Mouse (Mus musculus): ENCODE measurements around the gene Hcrt. TPM values are rescaled to one million over a fixed set of nuclear protein-coding genes. Genes with fewer than 3 reads are reported as not detected.
A peak's percentile ranks its signal among the peaks of the same experiment; 100 is the strongest.

Gene Hcrt
- polyA plus RNA-seq, 1 experiment from 2014 or later, result not detected

DNA sequence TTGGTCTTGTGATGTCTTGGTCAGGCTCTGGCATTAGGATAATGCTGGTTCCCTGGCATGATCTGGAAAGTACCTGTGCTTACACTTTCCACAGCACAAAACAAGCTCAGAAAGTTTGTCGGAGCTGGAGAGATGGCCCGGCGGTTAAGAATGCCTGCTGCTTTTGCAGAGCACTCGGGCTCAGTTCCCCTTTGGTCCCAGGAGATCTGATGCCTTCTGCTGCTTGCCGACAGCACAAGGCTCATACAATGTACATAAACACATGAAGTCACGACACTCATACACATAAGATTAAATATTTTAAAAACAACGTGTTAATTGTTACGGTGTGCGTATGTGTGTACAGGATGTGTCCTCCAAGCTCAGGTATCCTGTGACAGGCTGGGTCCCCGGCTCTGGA is 13.2 kb upstream of the Hcrt start:
- no peak overlapping the region for H3K4me3 ChIP-seq (ENCODE audit: low read length)
- no peaks in the 10 kb centered on the region for H3K4me1 ChIP-seq (ENCODE audit: control insufficient read depth, insufficient read depth, low read length)
- no peak overlapping the region for H3K9ac ChIP-seq (ENCODE audit: low read depth, low read length)
- no peak overlapping the region for H3K27ac ChIP-seq (ENCODE audit: low read length)
- 83% methylated on average over 10 of the region's 10 CpGs for WGBS
- H3K27me3 ChIP-seq (replicated peaks; ENCODE audit: control insufficient read depth, insufficient read depth, low read length), result no peaks in the 10 kb centered on the region
- H3K9me3 ChIP-seq (ENCODE audit: control insufficient read depth, low read length), result no peaks in the 10 kb centered on the region
- H3K36me3 ChIP-seq (ENCODE audit: control insufficient read depth, insufficient read depth, low read length), result no peaks in the 10 kb centered on the region
- ATAC-seq, result no peak
- H3K4me2 ChIP-seq (ENCODE audit: low read depth, low read length), result no peak overlapping the region

DNA sequence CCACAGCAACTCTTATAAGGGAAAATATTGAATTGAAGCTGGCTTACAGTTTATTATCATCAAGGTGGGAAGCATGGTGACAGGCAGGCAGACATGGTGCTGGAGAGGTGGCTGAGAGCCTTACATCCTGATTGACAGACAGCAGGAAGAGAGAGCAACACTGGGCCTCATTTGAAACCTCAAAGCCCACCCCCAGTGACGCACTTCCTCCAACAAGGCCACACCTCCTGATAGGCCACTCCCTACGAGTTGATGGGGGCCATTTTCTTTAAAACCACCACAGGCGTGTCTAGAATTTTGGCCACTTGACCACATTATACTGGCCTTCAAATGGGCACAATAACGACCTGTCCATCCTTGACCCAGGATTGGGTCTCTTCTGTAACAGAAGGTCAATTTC is 11.5 kb upstream of the Hcrt start:
- no peak overlapping the region for H3K27ac ChIP-seq (ENCODE audit: low read length)
- no peaks in the 10 kb centered on the region for H3K36me3 ChIP-seq (ENCODE audit: control insufficient read depth, insufficient read depth, low read length)
- no peak overlapping the region for H3K4me3 ChIP-seq (ENCODE audit: low read length)
- no peak overlapping the region for H3K9ac ChIP-seq (ENCODE audit: low read depth, low read length)
- peaks cover 5% of the 10 kb centered on the region for H3K4me1 ChIP-seq (ENCODE audit: control insufficient read depth, insufficient read depth, low read length)
- no peak overlapping the region for H3K4me2 ChIP-seq (ENCODE audit: low read depth, low read length)
- WGBS, result 73% methylated on average over 4 of the region's 4 CpGs
- H3K27me3 ChIP-seq (replicated peaks; ENCODE audit: control insufficient read depth, insufficient read depth, low read length), result no peaks in the 10 kb centered on the region
- no peaks in the 10 kb centered on the region for H3K9me3 ChIP-seq (ENCODE audit: control insufficient read depth, low read length)
- no peak for ATAC-seq

DNA sequence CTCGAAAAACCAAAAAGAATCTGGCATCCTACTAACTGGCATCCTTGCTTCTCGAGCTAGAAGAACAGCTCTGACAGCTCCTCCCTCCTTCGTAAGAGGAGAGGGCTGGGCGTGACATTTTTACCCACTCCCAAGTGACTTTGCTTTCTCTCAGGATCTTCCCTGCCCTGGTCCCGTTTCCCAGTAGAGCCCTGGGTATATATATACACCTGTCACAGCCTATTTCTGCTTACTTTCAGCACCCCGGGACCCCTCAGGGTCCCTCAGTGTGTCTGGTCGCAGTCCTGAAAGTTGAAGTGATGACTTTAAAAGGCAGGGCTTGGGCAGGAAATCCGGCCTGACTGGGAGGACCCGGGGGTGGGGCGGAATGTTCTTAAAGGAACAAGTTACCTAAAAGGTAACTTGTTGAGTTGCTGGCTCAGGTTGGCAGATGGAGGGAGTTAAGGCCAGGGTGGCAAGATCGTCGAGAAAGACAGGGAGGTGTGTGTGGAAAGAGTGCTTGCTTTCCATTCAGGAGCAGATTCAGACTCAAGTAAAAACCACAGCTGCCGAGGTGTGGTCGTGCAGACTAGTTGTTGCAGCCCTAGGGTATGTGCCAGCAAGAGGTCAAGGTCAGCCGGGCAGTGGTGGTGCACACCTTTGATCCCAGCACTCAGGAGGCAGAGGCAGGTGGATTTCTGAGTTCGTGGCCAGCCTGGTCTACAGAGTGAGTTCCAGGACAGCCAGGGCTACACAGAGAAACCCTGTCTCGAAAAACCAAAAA is 8.1 kb upstream of the Hcrt start, which contains the start of gene Ghdc:
TSS of gene Ghdc (minus strand) at position 312 of the 763 bp plus-strand sequence.
- peak within 1 kb of the TSS; percentile 75 for H3K9ac ChIP-seq (ENCODE audit: low read depth, low read length)
- peaks cover 5% of the 10 kb centered on the region for H3K4me1 ChIP-seq (ENCODE audit: control insufficient read depth, insufficient read depth, low read length)
- WGBS, result 16% methylated on average over 17 of the region's 17 CpGs
- H3K36me3 ChIP-seq (ENCODE audit: control insufficient read depth, insufficient read depth, low read length), result no peaks in the 10 kb centered on the region
- peak within 1 kb of the TSS; percentile 84 for H3K4me3 ChIP-seq (ENCODE audit: low read length)
- peak; percentile 89 for ATAC-seq
- H3K27me3 ChIP-seq (replicated peaks; ENCODE audit: control insufficient read depth, insufficient read depth, low read length), result no peaks in the 10 kb centered on the region
- peak within 1 kb of the TSS; percentile 64 for H3K4me2 ChIP-seq (ENCODE audit: low read depth, low read length)
- peak within 1 kb of the TSS; percentile 65 for H3K27ac ChIP-seq (ENCODE audit: low read length)
- no peaks in the 10 kb centered on the region for H3K9me3 ChIP-seq (ENCODE audit: control insufficient read depth, low read length)

DNA sequence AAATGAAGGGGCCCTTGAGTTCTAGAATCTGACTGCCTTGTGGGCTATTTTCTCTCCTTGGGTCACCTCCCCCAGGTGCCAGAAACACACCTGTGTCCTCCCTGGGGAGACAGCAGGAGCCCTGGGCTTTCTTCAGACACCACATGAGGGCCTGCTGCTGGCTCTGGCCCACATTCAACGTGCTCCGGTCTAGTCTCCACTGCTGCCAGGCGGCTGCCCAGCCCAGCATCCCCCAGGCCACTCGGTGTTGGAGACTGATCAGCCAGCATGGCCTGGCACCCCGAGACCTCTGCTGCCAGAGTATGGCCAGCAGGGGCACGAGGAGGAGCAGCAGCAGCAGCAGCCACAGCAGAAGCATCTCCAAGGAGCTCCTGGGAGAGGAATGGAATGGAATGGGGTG is 7.2 kb upstream of the Hcrt start:
- Histone ChIP-seq H3K36me3 (ENCODE audit: control insufficient read depth, insufficient read depth, low read length) (no peaks in the 10 kb centered on the region), H3K27ac (ENCODE audit: low read length) (no peak overlapping the region), H3K27me3 (replicated peaks; ENCODE audit: control insufficient read depth, insufficient read depth, low read length) (no peaks in the 10 kb centered on the region), H3K4me1 (ENCODE audit: control insufficient read depth, insufficient read depth, low read length) (peaks cover 5% of the 10 kb centered on the region), H3K9me3 (ENCODE audit: control insufficient read depth, low read length) (no peaks in the 10 kb centered on the region), H3K4me3 (ENCODE audit: low read length) (peak overlapping the region; percentile 84), H3K9ac (ENCODE audit: low read depth, low read length) (peak overlapping the region; percentile 75), H3K4me2 (ENCODE audit: low read depth, low read length) (peak overlapping the region; percentile 64)
- peak; percentile 5; the same call in 1 of the 2 replicates for ATAC-seq
- WGBS, result 54% methylated on average over 6 of the region's 6 CpGs

DNA sequence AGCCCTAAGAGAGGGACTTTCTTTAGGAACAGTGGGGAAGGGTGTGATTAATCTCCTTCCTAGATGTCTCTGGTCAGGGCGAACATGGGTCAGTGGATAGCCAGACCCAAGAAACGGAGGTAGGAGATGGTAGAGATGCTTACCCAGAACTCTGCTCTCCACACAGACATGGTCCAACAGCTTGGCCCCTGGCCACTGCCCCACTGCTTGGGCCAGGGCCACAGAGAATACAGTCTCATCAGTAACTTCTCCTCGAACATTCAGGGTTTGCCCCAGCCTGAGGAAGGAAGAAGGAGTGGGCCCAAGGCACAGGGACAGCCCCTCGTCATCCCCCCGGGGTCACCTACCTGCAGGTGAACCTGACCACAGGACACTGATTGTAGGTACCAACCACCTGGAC is 5.1 kb upstream of the Hcrt start:
- H3K9me3 ChIP-seq (ENCODE audit: control insufficient read depth, low read length), result no peaks in the 10 kb centered on the region
- ATAC-seq, result no peak
- no peaks in the 10 kb centered on the region for H3K27me3 ChIP-seq (replicated peaks; ENCODE audit: control insufficient read depth, insufficient read depth, low read length)
- H3K9ac ChIP-seq (ENCODE audit: low read depth, low read length), result no peak overlapping the region
- H3K36me3 ChIP-seq (ENCODE audit: control insufficient read depth, insufficient read depth, low read length), result no peaks in the 10 kb centered on the region
- no peak overlapping the region for H3K4me2 ChIP-seq (ENCODE audit: low read depth, low read length)
- H3K4me1 ChIP-seq (ENCODE audit: control insufficient read depth, insufficient read depth, low read length), result peaks cover 5% of the 10 kb centered on the region
- no peak overlapping the region for H3K27ac ChIP-seq (ENCODE audit: low read length)
- H3K4me3 ChIP-seq (ENCODE audit: low read length), result no peak overlapping the region
- 88% methylated on average over 5 of the region's 5 CpGs for WGBS

DNA sequence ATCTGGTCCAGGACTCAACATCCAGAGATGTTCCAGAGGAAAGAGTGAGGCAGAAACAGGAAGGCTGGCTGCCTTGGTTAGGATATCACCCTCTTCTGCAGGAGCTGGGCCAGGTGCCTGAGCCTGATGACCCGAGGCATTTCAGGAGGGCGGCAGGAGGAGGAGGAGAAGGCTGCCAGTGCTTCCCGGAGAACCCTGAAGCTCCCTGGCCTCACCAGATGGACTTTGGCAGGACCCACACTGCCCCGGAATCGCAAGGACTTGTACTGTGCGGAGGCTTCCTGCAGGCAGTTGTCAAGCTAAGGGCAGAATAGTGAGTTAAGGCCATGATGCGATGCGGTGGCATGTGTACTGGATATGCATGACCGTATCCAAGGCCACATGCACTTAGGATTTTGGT is 4.0 kb upstream of the Hcrt start:
- no peak for ATAC-seq
- Histone ChIP-seq H3K27me3 (replicated peaks; ENCODE audit: control insufficient read depth, insufficient read depth, low read length) (0 out of 2 replicates have a peak, but pooled peaks cover 5% of the 10 kb centered on the region), H3K36me3 (ENCODE audit: control insufficient read depth, insufficient read depth, low read length) (no peaks in the 10 kb centered on the region), H3K9ac (ENCODE audit: low read depth, low read length) (no peak overlapping the region), H3K4me2 (ENCODE audit: low read depth, low read length) (no peak overlapping the region), H3K4me1 (ENCODE audit: control insufficient read depth, insufficient read depth, low read length) (peaks cover 5% of the 10 kb centered on the region), H3K27ac (ENCODE audit: low read length) (no peak overlapping the region), H3K9me3 (ENCODE audit: control insufficient read depth, low read length) (no peaks in the 10 kb centered on the region), H3K4me3 (ENCODE audit: low read length) (no peak overlapping the region)
- WGBS, result 81% methylated on average over 9 of the region's 9 CpGs

DNA sequence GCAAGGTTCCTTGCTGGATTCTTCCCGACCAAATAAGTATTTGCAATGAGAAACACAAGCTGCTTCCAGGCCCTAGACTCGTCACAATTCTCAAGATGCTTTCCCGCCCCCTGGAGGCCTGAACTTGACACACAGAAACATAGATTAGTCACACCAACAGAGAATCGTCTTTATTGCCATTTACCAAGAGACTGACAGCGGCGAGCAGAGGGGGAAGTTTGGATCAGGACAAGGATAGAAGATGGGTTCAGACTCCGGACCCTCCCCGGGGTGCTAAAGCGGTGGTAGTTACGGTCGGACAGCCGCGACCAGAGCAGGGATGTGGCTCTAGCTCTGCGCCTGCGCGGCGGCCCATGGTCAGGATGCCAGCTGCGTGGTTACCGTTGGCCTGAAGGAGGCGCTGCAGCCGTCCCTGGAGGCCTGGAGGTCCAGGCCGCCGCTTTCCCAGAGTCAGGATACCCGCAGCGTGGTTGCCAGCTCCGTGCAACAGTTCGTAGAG is 1.1 kb downstream of the Hcrt start:
- H3K4me2 ChIP-seq (ENCODE audit: low read depth, low read length), result peak overlapping the region; percentile 86
- WGBS, result under 1% methylated on average over 27 of the region's 27 CpGs
- peaks cover 30% of the 10 kb centered on the region for H3K27me3 ChIP-seq (replicated peaks; ENCODE audit: control insufficient read depth, insufficient read depth, low read length)
- H3K27ac ChIP-seq (ENCODE audit: low read length), result no peak overlapping the region
- H3K36me3 ChIP-seq (ENCODE audit: control insufficient read depth, insufficient read depth, low read length), result no peaks in the 10 kb centered on the region
- peak overlapping the region; percentile 53 for H3K4me3 ChIP-seq (ENCODE audit: low read length)
- no peaks in the 10 kb centered on the region for H3K9me3 ChIP-seq (ENCODE audit: control insufficient read depth, low read length)
- H3K9ac ChIP-seq (ENCODE audit: low read depth, low read length), result peak overlapping the region; percentile 61; the same call in 1 of the 2 replicates
- peaks cover 10% of the 10 kb centered on the region for H3K4me1 ChIP-seq (ENCODE audit: control insufficient read depth, insufficient read depth, low read length)
- ATAC-seq, result peak; percentile 60

DNA sequence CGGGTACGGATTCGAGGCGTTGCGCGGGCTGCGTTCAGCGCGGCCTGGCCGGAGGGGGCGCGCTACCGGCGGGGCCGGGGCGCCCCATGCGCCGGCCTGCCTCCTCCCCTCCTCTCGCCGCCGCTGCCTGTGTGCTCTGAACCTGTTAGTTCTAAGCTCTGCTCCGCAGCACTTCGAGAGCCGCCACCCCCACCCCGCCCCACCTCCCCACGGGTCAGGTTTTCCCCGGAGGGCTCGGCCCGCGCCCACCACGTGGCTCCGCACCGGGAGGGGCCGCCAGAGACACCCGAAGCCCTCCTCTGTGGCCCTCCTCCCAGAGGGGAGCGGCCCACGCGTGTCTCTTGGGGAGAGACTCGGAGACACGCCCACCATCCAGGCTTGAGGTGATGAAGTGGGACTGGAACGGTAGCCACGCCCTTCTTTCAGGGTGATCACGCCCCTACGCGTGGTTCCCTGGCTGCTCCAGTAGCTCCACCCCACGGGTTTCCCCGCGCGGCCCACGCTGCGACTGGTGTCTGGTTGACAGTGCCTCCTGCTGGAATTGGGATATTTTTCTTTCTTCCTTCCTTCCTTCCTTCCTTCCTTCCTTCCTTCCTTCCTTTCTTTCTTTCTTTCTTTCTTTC is 3.0 kb downstream of the Hcrt start, which contains the start of gene Kcnh4:
TSS of gene Kcnh4 (minus strand) at position 332 of the 623 bp plus-strand sequence.
- Histone ChIP-seq H3K4me2 (ENCODE audit: low read depth, low read length) (peak within 1 kb of the TSS; percentile 60), H3K4me3 (ENCODE audit: low read length) (peak within 1 kb of the TSS; percentile 43), H3K27me3 (replicated peaks; ENCODE audit: control insufficient read depth, insufficient read depth, low read length) (peaks cover 30% of the 10 kb centered on the region), H3K9ac (ENCODE audit: low read depth, low read length) (no peak within 1 kb of the TSS), H3K9me3 (ENCODE audit: control insufficient read depth, low read length) (no peaks in the 10 kb centered on the region), H3K4me1 (ENCODE audit: control insufficient read depth, insufficient read depth, low read length) (peaks cover 10% of the 10 kb centered on the region), H3K36me3 (ENCODE audit: control insufficient read depth, insufficient read depth, low read length) (no peaks in the 10 kb centered on the region), H3K27ac (ENCODE audit: low read length) (no peak within 1 kb of the TSS)
- 1% methylated on average over 50 of the region's 51 CpGs for WGBS
- no peak for ATAC-seq

DNA sequence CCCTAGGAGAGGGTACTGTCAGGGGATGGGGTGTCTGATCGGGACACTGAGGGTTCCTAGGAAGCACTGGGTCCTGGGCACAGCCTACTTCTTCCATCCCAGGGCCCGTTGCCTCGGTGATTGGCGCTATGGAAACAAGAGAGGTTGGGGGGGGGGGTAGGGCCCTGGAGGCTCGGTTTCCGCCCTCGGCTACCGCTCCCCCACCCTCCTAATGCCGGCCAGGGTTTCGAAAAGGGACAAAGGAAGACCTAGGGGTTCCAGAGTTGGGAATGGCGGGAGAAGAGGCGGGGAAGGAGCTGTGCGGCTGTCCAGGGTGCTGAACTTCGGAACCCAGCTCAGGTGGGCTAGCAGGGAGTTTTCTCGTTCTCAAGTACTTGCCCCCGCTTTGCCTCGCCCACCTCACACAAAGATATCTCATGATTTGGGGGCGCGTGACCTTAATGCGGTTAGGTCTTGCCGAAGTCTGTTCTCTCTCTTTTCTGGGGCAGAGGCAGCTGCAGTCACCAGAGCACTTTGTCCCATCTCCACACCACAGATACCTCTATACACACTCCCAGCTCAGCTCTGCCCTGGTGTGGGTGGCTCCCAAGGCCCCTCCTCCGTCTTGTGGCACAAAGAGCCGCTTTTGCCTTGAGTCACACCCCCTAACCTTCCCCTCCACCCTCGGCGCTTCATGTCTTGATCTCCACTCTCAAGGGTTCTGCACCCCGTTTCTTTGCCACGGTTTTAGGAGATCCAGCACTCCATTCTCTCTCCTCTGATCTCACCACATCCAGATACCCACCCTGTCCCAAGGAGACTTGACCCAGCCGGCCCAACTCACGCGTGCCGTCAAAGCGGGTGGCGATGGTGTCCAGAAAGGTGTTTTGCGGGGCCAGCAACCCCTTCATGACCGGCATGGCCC is 3.8 kb downstream of the Hcrt start:
- H3K27me3 ChIP-seq (replicated peaks; ENCODE audit: control insufficient read depth, insufficient read depth, low read length), result peaks cover 30% of the 10 kb centered on the region
- H3K36me3 ChIP-seq (ENCODE audit: control insufficient read depth, insufficient read depth, low read length), result no peaks in the 10 kb centered on the region
- H3K4me3 ChIP-seq (ENCODE audit: low read length), result peak overlapping the region; percentile 43
- ATAC-seq, result peak; percentile 37; the same call in 1 of the 2 replicates
- H3K27ac ChIP-seq (ENCODE audit: low read length), result no peak overlapping the region
- H3K4me2 ChIP-seq (ENCODE audit: low read depth, low read length), result peak overlapping the region; percentile 60
- no peak overlapping the region for H3K9ac ChIP-seq (ENCODE audit: low read depth, low read length)
- peaks cover 10% of the 10 kb centered on the region for H3K4me1 ChIP-seq (ENCODE audit: control insufficient read depth, insufficient read depth, low read length)
- no peaks in the 10 kb centered on the region for H3K9me3 ChIP-seq (ENCODE audit: control insufficient read depth, low read length)
- WGBS, result 2% methylated on average over 35 of the region's 35 CpGs
